Mouse (Mus musculus) liver, adult 2 months (tissue): ENCODE data around the gene Ip6k1.
A peak's percentile ranks its signal among the peaks of the same experiment; 100 is the strongest.

Experiments used
- CTCF ChIP-seq: fragments of 200-500 bp; IDR thresholded peaks from 2 replicates; pipeline ENCODE4 v1.5.1; 2011; ENCODE audit warnings: low read depth, low read length, control low read depth
- POLR2A ChIP-seq: fragments of 200-500 bp; IDR thresholded peaks from 2 replicates; pipeline ENCODE4 v1.6.1; 2011; ENCODE audit warnings: low read length, control low read depth; ENCODE audit not compliant: insufficient read depth; ENCODE audit errors: extremely low read depth

- TF ChIP-seq CTCF (peak; percentile 33; the same call in 1 of the 2 replicates), POLR2A (no peak)
These were observed 42.6 kb downstream of the Ip6k1 start for GRCm38 (mm10) chr9:108044751-108045492.
